Mouse (Mus musculus) cerebellum, adult (tissue): ENCODE results near the gene Abcc9.

Source experiments
- ATAC-seq: cut with Nextera tagmentation; 2 replicates; pipeline ENCODE4 v1.9.2; 2017; ENCODE audit warnings: mild to moderate bottlenecking, moderate library complexity, mixed read lengths; ENCODE audit not compliant: insufficient number of reproducible peaks, low FRiP score, low TSS enrichment

Abcc9 gene

GRCm38 (mm10) chr6:142701652-142702637 lies at the start of gene Abcc9:
Gene Abcc9 (minus strand): TSS chr6:142702315.
- ATAC-seq: no peak

- no peak for ATAC-seq
These were observed 49.2 kb upstream of the Abcc9 start for GRCm38 (mm10) chr6:142751365-142751764.

GRCm38 (mm10) chr6:142748057-142748708 lies 46.1 kb upstream of the Abcc9 start:
- ATAC-seq: no peak

- ATAC-seq: no peak
These were observed 45.0 kb upstream of the Abcc9 start for GRCm38 (mm10) chr6:142747165-142747564.

GRCm38 (mm10) chr6:142746765-142747164 lies 44.6 kb upstream of the Abcc9 start:
- no peak for ATAC-seq

GRCm38 (mm10) chr6:142745484-142745883 lies 43.4 kb upstream of the Abcc9 start:
- no peak for ATAC-seq

GRCm38 (mm10) chr6:142743193-142743592 lies 41.1 kb upstream of the Abcc9 start:
- no peak for ATAC-seq

- ATAC-seq: no peak
These were observed 39.6 kb upstream of the Abcc9 start for GRCm38 (mm10) chr6:142741763-142742162.

- no peak for ATAC-seq
These were observed 36.5 kb upstream of the Abcc9 start for GRCm38 (mm10) chr6:142738637-142739036.

- ATAC-seq: no peak
These were observed 36.1 kb upstream of the Abcc9 start for GRCm38 (mm10) chr6:142738225-142738624.

- ATAC-seq: peak; percentile 66
These were observed 33.3 kb upstream of the Abcc9 start for GRCm38 (mm10) chr6:142735302-142736005.

- no peak for ATAC-seq
These were observed 30.6 kb upstream of the Abcc9 start for GRCm38 (mm10) chr6:142732567-142733290.

- ATAC-seq: no peak
These were observed 23.9 kb upstream of the Abcc9 start for GRCm38 (mm10) chr6:142726032-142726431.

GRCm38 (mm10) chr6:142721731-142722130 lies 19.6 kb upstream of the Abcc9 start:
- no peak for ATAC-seq

- ATAC-seq: no peak
These were observed 18.5 kb upstream of the Abcc9 start for GRCm38 (mm10) chr6:142720641-142721040.

- ATAC-seq: no peak
These were observed 16.1 kb upstream of the Abcc9 start for GRCm38 (mm10) chr6:142718167-142718566.

- no peak for ATAC-seq
These were observed 15.1 kb upstream of the Abcc9 start for GRCm38 (mm10) chr6:142717186-142717585.

GRCm38 (mm10) chr6:142715026-142715425 lies 12.9 kb upstream of the Abcc9 start:
- ATAC-seq: no peak

GRCm38 (mm10) chr6:142711106-142711505 lies 9.0 kb upstream of the Abcc9 start:
- ATAC-seq: no peak

GRCm38 (mm10) chr6:142710690-142711089 lies 8.6 kb upstream of the Abcc9 start:
- ATAC-seq: no peak
